Mouse (Mus musculus) c-Kit-positive CD71-negative TER-119-negative erythroid progenitor cells, embryonic 14.5 days (primary cell): ENCODE measurements around the gene Atp2b2.

Experiments
- DNase-seq: peaks from one replicate; pipeline ENCODE4 v3.0.0-alpha.2; 2013; ENCODE audit warnings: low read depth

The Atp2b2 gene

DNA sequence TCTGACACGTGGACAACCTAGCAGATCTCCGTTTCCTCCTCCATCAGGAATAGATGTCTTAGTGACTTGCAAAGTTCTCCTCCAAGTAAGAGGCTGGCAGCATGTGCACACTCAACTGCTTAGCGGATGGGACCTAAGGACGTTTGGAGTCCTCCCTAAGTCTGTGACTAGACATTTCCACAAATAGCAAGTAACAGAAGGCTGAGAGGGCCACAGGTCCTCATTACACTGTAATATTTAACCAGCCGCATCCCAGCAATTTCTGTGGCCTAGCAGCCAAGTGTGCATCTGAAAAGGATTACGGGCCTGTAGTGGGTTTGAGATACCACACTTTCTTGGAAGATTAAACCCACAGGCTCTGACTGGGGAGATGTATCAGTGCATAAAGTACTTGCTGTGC lies 30.4 kb downstream of the Atp2b2 start:
- no peak for DNase-seq

DNA sequence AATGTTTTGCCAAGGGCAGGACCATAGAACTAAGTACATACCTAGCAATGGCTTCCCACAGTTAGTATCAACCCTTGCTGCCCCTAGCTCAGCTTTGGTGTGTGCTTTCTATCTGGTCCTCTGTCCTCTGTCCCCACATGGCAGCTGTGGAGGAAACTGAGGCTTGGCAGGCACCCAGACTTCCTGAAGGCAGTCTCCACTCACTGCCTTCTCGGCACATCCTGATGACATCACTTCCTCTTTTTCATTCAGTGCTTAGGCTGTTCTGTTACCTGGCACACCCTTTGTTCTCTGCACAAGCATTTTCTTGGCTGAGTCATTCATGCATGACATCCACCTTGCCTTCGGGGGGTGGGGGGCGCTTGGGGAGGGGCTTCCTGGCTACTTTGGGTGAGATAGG lies 38.6 kb downstream of the Atp2b2 start:
- DNase-seq: no peak

GRCm38 (mm10) chr6:114000928-114001327 lies 41.5 kb downstream of the Atp2b2 start:
- DNase-seq: no peak

DNA sequence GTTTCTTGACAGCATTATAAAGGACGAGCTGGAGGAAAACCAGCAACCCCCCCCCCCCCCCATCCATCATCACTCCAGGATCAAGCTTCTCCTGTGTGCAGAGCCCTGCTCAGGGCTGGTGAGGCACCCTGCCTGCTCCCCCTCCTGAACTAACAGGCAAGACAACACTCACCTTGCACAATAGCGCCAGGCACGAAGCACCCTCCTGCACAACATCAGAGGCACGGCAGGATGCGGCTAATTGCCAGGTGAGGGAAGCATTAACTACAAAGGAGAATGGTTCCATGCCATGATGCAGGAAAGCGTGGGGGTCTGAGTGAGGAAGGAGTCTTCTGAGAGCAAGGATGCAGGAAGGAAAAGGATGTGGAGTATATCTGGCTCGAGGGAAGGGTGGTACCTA lies 42.1 kb downstream of the Atp2b2 start:
- no peak for DNase-seq

DNA sequence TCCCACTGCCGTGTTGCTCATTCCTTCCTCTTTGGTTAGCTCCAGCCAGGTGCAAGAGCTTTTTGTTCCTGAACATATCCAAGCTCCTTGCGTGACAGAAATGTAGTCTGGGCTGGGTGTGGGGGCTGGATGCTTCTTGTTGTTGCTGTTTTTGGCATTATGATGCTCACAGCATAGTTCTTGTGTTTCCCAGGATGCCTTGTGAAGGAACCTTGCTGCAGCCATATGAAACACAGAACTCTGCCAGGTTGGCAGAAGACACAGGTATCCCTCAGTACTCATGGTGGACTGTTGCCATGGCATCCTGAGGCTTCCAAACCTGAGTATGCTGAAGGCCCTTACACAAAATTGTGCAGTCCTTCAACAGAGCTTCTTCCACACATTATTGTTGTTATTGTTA lies 44.0 kb downstream of the Atp2b2 start:
- no peak for DNase-seq

- no peak for DNase-seq
Observed at GRCm38 (mm10) chr6:113994176-113994575, 48.2 kb downstream of the Atp2b2 start.

DNA sequence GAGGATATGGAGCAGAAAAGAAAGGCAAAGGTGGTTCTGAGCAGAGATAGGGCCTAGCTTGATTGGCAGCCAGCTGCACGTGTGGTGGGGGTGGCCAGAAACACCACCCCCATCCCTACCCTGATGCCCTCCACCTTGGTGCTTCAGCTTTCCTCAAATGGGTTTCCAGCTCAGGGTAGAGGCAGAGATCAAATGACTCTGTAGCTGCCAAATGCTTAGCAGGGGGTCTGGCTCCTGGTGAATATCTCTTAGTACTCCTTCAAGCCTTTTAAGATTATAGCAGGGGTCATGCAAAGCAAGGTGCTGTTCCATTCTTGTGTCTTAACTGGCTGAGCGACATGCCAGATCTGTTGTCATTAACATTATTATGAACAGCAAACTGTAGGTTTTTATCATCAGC lies 50.3 kb downstream of the Atp2b2 start:
- DNase-seq: no peak

- no peak for DNase-seq
Observed at GRCm38 (mm10) chr6:113991482-113991881, 50.9 kb downstream of the Atp2b2 start.

- no peak for DNase-seq
Observed at GRCm38 (mm10) chr6:113990044-113990443, 52.4 kb downstream of the Atp2b2 start.

DNA sequence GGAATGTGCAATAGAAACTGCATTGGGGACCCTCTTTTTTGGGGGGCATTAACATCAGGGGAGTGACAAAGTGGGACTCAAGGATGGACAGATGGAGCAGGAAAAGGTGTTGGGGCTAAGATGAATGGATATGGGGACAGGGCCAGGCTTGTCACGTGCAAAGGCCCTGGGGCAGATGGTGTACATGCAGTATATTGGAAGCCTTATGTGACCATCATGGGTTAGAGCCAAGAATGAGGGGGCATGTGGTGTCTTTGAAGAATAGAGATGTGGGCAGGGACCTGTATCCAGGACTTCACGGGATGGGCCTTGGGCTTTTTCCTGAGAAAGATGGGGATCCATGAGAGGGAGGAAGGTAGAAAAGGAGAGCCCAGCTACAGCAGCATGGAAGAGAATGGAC lies 53.9 kb downstream of the Atp2b2 start:
- DNase-seq: no peak

GRCm38 (mm10) chr6:113986671-113987070 lies 55.7 kb downstream of the Atp2b2 start:
- no peak for DNase-seq

DNA sequence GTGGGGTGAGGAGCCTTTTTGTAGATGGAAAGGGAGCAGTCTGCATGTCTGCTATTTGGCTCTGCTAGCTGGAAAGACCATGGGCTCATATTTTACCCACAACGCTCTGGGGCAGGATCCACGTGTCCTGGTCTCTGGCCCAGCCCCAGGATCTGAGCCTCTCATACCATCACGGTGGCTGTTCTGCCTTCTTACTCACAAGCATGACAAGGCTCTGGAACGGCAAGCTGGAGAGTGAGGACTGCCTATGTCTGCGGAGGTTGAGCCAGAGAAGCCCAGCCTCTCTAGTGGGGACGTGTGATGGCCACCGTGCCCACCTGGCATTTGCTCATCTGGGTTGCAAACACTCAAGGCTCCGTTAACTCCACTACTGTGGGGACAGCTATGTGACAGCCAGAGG lies 63.7 kb downstream of the Atp2b2 start:
- DNase-seq: no peak

GRCm38 (mm10) chr6:113978091-113978650 lies 64.2 kb downstream of the Atp2b2 start:
- no peak for DNase-seq

- DNase-seq: no peak
Observed at GRCm38 (mm10) chr6:113970900-113971299, 71.5 kb downstream of the Atp2b2 start.

DNA sequence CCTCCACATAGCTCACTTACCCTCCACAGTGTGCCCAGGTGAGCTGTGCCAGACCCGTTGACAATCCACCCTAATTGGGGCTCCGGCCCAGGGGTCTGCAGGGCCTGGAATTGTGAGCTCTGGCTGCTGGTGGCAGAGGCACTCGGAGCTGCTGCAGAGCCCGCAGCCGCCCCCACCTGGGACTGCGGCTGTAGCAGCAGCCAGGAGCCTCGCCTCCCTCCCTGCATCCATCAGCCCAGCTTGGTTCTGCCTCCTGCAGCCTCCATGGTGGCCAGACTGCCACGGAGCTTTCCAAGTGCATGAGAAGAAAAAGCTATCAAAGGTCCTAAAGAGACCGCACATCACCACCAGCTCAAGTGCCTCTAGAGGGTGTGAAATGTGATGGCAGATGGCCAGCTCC lies 71.9 kb downstream of the Atp2b2 start:
- no peak for DNase-seq

GRCm38 (mm10) chr6:113969751-113970150 lies 72.7 kb downstream of the Atp2b2 start:
- DNase-seq: no peak

GRCm38 (mm10) chr6:113962811-113963210 lies 79.6 kb downstream of the Atp2b2 start:
- peak; percentile 9 for DNase-seq

- no peak for DNase-seq
Observed at GRCm38 (mm10) chr6:113961658-113962057, 80.8 kb downstream of the Atp2b2 start.

DNA sequence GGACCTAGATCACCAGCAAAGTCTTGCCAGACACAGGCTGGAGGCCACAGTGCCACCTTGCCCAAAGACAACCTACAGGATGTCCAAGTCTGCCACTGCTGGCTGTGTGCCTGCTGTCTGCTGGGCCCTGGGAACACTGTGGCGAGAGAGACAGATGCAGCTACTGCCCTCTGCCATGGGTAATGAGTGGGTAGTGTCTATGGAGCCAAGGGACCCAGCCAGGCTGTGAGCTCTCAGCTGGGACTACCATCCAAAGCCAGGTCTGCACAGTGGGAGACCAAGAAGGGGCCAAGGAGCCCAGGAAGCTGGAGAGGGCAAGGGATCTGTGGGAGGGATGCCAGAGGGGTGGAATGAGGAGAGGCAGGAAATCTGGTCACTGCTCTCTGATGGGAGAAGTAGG lies 83.1 kb downstream of the Atp2b2 start:
- no peak for DNase-seq

- no peak for DNase-seq
Observed at GRCm38 (mm10) chr6:113958714-113959113, 83.7 kb downstream of the Atp2b2 start.

DNA sequence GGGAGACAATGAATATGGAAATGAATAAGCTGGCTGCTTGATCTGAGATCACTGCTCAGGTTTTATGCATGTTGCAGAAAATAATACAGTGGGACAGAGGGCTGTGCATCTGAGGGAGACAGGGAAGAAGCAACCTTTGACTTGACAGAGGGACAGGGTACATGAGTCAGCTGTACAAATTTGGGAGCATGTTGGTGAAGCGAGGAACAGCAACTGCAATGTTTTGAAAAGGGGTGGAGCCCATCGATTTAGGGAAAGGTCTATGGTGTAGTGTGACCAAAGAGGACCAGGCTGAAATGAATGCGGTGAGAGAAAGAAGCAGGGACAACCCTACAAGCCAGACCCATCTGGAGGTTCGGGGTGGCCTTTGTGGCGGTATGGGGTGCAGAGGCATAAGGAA lies 84.4 kb downstream of the Atp2b2 start:
- no peak for DNase-seq

GRCm38 (mm10) chr6:113957232-113957940 lies 85.0 kb downstream of the Atp2b2 start:
- DNase-seq: no peak

GRCm38 (mm10) chr6:113947515-113947914 lies 94.9 kb downstream of the Atp2b2 start:
- no peak for DNase-seq

- DNase-seq: no peak
Observed at GRCm38 (mm10) chr6:113942355-113942754, 100.1 kb downstream of the Atp2b2 start.
